Mouse (Mus musculus) adrenal gland, adult 18-20 months (tissue): Measurements from ENCODE around the gene Rpap3. TPM values are rescaled to one million over a fixed set of nuclear protein-coding genes. Genes with fewer than 3 reads are reported as not detected.

ENCODE experiments used
- DNase-seq, 2 experiments: peaks; one replicate each; pipeline ENCODE4 v3.0.0; 2021 to 2022; ENCODE audit warnings: low spot score in 2 of 2
- total RNA-seq, 2 experiments: library from RNA; stranded (reverse); gene quantifications; 1 replicate in 1 of 2; 2 replicates in 1 of 2; pipeline ENCODE4 v1.2.3; 2021

Gene Rpap3
- total RNA-seq, 2 experiments from 2014 or later, result 14.7 to 16.2 TPM

DNA sequence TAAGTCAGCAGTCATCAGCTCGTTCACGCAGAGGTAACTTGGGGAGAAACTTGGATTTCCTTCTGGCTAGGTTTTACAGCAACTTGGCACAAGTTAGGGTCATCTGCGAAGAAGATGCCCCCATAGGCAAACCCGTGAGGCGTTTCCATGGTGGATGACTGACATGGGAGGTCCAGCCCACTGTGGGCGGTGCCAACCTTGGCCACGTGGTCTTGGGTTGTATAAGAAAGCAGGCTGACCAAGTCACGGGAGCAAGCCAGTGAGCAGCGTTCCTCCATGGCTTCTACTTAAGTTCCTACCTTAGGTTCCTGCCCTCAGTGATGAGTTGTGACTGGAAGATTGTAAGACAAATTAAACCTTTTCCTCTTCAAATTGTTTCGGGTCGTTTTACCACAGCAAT lies 26.4 kb upstream of the Rpap3 start:
- no peak for DNase-seq

DNA sequence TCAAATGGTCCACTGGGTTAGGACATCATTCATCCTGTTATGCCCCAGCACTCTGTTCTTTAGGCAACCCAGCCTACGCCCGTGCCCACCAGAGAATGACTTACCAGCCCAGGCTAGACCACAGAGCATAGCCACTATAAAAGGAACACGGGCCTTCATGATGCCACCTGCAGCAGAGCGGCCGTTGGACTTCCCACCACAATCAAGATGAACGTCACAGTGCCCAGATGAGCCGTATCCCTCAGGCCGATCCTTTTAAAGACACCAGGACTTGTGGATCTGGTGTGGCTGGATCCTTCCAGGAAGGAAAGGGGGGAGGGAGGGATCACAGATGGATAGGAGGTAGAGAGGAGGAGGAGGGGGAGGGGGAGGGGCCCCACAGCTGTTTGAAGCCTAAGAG lies 25.5 kb upstream of the Rpap3 start, which contains the start of gene Endou:
Gene Endou (minus strand): TSS at position 229 of the 400 bp plus-strand sequence.
- no peak for DNase-seq

DNA sequence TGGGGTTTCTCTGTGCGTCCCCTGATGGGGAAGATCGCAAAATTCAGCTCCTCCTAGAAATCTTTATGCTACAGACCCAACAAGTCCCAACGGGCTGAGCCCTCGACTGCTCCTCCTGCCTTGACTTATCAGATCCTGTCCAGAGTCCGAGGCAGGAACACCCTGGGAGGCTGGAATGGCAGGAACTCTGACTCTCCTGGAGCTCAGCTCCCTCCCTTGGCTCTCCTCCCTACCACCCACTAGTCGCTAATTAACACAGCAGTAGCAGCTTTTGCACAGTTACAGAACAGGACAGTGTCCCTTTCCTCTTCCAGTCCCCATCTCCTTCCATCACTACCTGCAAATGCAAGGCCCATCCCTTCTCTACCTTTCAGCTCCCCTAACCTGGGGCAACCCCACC lies 24.7 kb upstream of the Rpap3 start:
- DNase-seq, result no peak

DNA sequence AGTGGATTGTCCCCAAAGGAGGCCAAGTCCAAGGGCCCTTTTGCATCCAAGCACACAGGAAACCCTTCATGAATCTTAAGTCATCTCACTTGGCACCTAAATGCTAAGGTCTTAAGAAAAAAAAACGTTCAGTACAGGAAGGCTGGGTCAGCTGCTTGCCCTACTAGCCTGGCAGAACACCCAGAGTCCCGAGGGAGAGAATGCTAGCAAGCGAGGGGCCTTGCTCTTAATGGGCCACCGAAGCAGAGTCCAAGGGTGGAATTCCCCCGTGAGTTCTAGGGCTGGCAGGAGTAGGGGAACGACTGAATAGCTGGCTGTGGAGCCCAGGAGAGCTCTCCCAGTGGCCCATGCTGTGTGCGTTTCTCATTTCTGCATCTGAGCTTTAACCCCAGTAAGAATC lies 23.2 kb upstream of the Rpap3 start:
- no peak for DNase-seq

DNA sequence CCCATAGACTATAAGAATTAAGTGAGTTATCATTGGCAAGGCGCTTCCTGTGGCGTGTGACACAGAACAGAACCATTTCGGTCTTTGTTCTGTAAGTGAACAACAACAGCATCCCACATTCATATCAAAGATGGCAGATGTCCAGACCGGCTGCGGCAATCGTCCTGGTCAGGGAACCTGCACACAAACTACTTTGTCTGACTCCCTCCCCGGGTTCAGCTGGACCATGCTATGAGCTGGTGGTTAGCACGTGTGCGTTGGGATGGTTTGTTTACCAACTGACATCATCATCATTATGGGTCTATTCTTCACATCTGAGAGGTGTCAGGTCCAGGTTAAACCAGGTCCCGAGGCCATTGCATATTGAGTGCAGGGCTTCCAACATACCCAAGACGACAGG lies 22.8 kb upstream of the Rpap3 start:
- DNase-seq, result no peak

DNA sequence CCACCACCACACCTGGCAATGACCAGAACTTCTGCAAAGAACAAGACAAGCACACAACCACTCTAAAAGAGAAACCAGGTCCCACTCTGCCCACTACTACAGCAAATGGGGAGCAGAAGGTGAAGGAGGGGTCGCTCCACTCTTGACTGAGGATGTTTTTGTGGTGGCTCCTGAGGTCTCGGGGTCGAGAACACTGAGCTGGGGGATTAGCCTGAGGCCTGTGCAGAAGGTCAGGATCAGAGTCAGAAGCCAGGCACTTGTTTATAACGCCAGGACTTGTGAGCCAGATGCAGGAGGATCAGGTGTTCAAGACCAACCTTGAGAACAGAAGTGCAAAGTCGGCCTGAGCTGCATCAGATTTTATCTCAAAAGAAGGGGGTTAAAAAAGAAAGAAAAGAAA lies 21.9 kb upstream of the Rpap3 start:
- no peak for DNase-seq

DNA sequence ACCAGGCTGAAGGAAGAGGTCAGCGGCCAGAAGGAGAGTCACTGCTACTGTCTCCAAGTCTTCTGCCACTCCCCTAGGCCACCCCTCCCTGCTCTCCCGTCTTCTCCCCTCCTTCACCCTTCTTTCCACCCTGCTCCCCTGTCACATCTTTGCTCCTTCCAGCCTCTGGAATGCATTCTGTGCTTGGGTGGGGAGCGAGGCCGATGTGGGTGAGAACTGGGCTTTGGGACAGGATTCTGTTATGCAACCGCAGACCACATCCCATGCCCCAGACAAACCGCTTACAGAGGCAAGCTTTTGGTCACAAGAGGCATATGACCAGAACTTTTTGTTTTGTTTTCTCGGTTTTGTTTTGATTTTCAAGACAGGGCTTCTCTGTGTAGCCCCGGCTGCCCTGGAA lies 21.4 kb upstream of the Rpap3 start:
- DNase-seq, result no peak

DNA sequence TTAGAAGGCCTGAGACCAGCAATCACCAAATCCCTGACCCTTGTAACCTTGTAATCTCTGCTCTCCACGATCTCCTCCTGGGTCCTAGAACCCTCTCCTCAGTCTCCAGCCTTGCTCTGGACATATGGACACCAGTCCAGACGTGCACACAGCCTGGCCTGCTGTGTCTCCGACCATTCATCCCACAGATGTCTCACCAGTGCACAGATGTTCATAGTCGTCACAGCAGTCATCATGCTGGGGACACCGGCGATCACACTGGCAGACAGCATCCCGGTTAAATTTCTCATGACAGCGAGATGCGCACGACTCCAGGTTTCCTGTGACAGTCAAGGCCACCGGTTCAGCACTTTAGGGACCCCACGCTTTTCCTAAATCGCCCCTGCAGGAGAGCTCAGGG lies 20.7 kb upstream of the Rpap3 start:
- DNase-seq, result no peak

DNA sequence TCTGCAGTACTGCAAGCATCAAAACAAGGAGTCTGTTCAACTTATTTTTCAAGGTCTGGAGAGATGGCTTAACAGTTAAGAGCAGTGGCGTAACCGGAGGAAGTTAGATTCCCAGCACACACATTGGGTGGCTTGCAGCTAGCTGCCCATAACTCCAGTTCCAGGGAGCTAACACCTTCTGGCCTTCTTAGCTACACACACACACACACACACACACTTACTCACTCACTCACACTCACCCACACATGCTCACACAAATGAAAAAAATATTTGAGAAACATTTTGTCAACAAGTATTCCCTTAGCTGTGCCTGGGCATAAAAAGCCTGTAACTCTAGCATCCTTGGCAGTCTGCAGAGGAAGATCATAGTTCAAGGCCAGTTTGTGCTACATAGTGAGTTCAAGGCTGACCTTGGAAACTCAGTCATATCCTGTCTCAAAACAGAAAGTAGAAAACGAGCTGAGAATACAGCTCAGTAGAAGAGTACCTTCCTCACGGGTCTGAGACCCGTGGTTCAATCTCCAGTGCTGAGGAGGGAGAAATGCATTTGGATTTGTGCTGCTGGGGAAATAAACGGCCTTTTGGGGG lies 19.7 kb upstream of the Rpap3 start:
- DNase-seq, result no peak

DNA sequence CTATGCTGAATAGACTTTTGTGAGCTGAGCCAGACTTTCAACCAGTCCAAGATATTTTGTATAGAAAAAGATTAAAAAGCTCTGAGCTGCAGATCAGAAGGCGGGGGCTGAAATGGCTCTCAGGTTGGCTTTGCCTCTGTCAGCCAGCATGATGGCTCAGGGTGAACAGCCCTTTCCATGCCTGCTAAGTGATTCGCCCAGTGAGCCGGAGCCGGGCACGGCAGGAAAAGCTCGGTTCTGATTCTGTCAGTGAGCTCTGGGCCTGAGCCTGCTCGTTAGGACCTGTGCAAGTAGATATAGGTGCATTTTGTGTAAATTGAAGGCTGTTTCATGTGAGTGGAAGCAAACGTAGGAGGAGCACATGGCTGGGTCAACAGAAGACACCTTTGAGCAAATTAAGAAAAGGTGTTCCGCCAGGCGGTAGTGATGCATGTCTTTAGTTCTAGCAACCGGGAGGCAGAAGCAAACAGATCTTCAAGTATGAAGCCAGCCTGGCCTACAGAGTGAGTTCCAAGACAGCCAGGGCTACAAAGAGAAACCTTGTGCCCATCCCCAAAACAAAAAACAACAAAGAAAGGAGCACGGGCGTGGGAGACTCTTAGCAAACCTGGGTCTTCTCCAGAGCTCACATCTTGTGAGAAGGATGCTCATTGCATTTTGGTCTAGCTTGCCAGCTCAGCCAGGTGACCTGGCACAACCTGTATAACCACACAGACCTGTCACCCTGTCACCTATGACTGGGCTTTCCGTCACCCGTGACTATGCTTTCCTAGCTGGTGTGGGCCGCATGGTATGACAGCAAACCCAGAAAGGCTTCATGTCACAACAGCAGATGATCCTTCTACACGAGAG lies 18.9 kb upstream of the Rpap3 start:
- no peak for DNase-seq

DNA sequence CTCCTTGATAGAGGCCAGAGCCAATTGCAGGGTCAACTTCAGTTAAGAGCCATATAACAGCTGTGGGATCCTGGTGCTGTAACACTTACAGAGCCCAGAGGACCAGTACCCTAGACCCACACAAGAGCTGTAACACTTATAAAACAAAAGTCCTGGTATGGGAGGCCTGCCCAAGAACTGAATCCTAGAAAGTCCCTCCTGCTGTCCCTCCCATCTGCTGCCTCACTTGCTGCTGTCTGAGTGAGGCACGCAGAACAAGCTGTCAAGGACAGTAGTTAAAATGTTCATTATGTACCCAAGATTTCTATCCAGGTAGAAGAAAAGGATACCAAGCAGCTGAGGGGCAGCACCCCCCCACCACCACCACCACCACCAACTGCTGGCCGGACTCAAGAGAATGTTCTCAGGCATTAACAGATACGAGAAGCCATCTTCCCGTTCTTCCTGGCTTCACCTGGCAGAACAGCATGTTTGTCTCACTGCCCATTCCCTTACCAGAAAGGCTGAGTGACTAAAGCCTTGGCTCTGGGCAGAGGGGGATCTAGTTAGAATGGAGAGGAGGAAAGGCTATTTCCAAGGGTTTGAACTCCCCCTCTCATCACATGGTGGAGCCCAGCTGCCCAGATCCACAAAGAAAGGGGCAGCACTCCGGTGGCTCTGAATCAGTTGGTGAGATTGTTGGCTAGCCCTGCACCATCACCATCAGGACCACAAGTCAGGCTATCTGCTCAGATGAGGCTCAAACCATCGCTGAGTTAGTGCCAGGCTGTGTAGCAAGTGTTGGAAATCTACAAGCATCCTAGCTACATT lies 18.1 kb upstream of the Rpap3 start:
- DNase-seq, result no peak

DNA sequence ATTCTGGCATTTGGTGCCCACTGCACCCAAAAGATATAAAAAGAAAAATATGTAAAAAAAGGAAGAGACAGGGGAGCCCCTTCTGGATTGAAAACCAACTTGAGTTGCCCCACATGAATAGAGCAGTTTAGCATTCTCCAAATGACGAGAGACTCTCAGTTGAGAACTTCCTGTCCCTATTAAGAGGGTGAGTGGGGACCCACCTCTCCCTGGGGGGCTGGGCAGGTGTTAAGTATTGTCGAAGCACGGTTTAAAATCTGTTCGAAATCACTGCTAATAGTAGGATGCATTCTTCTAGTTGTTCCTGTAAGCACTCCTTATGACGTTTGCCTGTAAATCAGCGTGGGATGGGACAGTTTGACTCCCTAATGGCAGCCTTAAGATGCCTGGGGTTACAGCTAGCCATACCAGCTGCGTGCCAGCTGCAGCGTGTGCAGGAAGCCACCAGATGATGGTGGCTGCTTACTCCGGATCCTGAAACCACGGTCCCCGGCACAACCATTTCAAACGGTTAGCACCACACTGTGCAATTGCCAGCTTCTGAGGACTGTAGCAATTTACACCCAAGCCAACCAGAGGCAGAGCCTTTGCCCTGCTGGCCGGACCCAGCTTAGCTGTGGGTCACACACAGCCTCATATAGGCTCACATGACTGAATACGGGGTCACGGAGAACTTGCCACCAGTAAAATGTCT lies 15.5 kb upstream of the Rpap3 start:
- DNase-seq, result no peak

DNA sequence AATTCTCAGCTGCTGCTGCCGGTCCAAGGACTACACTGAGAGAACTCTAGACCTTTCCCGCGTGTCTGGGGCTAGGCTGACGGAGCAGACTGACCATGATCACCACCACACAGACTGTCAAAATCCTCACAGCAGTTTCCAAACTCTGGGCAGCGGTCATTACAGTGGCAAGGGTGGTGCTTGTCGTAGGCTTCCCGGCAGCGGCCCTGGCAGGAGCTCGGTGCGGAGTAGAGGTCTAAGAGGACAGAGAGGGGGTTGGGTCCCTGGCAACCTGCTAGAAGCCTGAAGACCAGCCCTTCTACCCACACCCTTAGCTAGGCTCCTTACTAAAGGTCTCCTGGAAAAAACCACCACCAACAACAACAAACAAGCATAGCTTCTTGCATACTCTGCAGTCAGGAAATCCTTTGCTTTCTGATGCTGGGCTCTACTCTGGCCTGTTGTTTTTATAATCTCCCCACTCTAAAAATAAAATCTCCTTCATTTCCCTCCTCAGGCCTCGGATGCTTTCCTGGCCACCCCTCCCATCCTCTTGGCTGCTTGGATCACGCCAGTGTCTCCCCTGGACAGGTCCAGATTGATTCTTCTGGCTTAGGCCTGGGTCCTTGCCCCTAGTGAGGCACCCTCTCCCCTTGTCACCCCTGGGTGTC lies 14.5 kb upstream of the Rpap3 start:
- DNase-seq, result no peak

DNA sequence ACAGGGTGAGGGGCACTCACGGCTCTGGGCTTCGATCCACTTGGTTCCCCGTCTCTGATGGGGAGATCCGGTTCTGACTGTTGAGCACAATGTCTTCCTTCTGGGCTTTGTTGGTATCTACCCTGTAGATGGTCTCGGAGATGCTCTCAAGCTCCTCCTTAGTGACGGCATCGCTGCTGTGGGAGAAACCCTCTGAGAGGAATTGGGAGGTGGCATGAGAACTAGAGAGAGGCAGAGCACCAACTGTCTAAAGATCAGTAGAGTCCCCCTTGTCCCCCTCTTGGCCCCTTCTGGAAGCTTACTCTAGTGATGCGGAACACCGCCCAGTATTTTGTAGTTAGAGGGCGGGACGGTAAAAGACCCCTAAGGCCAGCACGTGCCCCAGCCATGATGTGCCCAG lies 13.9 kb upstream of the Rpap3 start:
- DNase-seq, result no peak

DNA sequence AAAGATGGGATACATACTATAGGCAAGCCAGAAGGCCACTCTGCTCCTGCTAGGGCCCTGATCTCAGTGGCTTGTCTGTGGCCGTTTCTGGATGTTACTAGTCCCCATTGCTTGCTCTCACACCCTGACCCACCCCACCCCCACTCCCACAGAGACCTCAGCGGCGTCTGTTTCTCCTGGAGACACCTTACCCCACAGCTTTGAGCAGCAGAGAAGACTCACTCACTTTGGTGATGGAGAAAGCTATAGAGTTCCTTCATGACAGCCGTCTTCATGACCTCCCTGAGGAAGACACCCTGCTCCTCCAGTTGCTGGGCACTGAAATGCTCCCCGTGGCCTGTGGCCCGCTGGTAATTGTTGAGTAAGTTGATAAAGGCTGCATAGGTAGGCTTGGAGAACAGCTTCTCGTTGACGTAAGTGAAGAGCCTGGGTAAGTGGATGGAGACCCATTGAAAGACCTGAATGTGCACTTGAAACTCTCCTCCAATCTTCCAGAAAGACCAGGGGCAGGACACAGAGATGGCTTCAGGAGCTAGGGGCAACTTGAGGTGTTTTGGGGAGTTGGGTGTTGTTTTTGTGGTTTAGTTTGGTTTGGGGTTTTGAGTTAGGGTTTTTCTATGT lies 13.0 kb upstream of the Rpap3 start:
- DNase-seq, result no peak

DNA sequence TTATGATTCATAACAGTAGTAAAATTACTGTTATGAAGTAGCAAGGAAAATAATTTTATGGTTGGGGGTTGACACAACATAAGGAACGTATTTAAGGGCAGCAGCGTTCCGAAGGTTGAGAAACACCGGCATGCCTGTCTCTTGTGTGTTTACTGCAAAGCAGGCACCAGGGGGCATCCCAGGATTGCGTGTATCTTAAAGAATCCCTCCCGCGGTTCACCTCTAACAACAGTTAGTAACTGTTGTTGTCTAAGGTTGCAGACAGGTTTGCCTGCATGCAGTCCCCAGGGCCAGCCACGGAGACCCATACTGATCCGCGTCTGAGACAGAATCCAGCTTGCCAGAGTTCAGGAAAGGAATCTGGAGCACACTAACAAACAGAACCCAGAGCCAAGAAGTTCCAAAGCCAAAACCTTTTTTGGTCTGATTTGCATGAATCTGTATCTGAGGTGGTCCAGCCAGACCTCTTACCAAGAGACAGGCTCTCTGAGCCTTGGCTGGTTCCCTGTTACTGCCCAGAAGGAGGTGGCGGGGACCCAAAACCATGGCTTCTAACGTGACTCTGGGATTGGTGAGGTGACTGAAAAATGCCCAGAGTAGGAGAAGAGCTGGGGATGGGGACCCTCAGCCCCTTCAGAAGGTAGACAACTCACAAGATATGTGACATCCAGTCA lies 12.4 kb upstream of the Rpap3 start:
- DNase-seq, result peak; percentile 57 to 58

DNA sequence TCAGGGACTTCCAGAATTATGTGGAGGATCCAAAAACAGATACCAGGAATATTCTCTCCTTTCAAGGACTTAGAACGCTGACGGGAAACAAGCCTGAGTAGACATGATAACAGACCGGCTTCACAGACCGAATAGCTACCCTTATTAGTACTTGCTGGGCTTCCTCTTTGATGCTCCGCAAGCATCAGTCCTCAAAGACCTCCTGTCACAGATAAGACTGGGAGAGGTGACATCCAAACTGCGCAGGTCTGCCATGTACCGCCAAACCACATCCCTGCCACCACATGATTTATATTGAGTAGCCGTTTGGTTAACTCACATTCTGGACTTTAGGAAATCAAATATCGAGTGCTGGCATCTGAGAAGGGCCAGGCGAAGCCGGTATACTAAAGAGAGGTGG lies 11.2 kb upstream of the Rpap3 start:
- no peak for DNase-seq

DNA sequence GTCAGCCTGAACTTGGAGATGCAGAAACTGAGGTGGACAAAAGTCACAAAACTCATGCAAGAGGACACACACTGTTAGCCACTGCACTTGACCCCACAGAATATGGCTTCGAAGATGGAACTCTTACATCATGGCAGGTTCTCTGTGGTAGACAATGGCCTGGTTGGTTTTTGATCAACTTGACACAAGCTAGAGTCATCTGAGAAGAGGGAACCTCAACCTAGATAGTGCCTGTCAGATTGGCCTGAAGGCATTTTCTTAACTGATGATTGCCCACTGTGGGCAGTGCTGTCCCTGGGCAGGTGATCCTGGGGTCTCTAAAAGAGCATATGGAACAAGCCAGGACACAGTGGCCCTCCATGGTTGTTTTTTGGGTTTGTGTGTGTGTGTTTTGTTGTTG lies 10.1 kb upstream of the Rpap3 start:
- no peak for DNase-seq

DNA sequence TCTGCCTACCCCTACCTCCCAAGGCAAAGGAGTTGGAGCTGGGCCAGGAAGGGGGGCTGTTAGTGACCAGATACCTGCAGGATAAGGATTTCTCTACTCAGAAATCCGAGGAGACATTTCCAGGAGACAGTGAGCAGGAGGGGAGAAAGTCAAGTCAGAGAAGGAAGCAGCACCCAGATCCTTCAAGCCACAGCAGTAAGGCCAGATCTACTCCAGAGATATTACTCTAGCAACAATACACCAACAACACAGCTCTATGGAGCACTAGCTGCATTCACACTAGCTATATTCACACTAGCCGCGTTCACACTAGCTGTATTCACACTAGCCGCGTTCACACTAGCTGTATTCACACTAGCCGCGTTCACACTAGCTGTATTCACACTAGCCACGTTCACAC lies 9.5 kb upstream of the Rpap3 start:
- no peak for DNase-seq

DNA sequence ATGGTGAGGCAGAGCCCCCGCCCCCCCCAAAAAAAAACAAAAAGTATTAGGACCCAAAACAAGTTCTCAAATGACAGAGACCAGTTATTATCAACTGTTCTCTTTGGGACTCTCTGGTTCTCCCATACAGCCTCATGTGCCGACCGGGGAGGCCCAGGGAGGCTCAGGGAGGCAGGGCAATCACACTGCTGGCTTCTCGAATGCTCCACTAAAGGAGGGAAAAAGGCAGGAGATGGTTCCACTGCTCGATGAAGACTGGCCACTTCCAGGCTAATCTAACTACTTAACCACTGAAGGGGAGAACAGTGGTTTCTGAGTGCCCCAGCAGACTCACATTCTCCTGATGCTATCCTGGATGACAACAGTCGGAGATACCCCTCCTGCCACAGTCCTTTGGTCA lies 6.9 kb upstream of the Rpap3 start:
- DNase-seq, result no peak
